ENCODE assay signal across 17 mouse cellular contexts in genomic region chr15:96487066-96487698, GRCm38 (mm10). TPM values are rescaled to one million over a fixed set of nuclear protein-coding genes. Genes with fewer than 3 reads are reported as not detected.
DNase-seq lines count a peak whose midpoint lies in the region; ATAC-seq and TF ChIP-seq lines count a peak whose summit lies in the region.
"Had no signal": no experiment of that assay in that cellular context is flagged by ENCODE, and none has a peak within 500 bp of the region (broad histone marks: within the 10 kb centered on the region; RNA-seq: fewer than 3 reads in every experiment).

No protein-coding gene starts in this region.

- H3K9ac ChIP-seq in intestine, embryonic 15.5 days: no peak overlapping the region
- H3K9ac ChIP-seq in intestine, postnatal 0 days (ENCODE audit: low read depth, low read length): no peak overlapping the region
- peak overlapping the region; percentile 34; the same call in 1 of the 2 replicates for H3K9ac ChIP-seq in ES-Bruce4 (ENCODE audit: low read depth, poor library complexity, severe bottlenecking)
- H3K9ac ChIP-seq: hindbrain, embryonic 13.5 days; limb, embryonic 12.5 days had no signal

- DNase-seq in embryo, embryonic 11 days: peak; percentile 22
- no peak for DNase-seq in embryo, embryonic 10 days (ENCODE audit: low spot score)
- DNase-seq in liver: peak; percentile 21
- DNase-seq in testis, postnatal 10 days (ENCODE audit: low spot score): no peak
- no peak for DNase-seq in adrenal gland, adult 8-10 months
- DNase-seq: cerebellum, postnatal 10 days; kidney, adult 2 months; thymus, postnatal 25 days had no signal

- H3K4me1 ChIP-seq in intestine, embryonic 15.5 days (replicated peaks): peaks cover 12% of the 10 kb centered on the region
- no peaks in the 10 kb centered on the region for H3K4me1 ChIP-seq in intestine, postnatal 0 days (replicated peaks; ENCODE audit: control insufficient read depth, insufficient read depth, low read length)
- H3K4me1 ChIP-seq in ES-Bruce4 (ENCODE audit: control insufficient read depth, insufficient read depth, low read length): peaks cover 5% of the 10 kb centered on the region

- TF ChIP-seq CTCF in intestine, postnatal 0 days (IDR thresholded peaks at IDR 0.05; ENCODE audit: low read depth): no peak
- no peak for TF ChIP-seq CTCF in ES-Bruce4 (IDR thresholded peaks at IDR 0.05; ENCODE audit: low read depth, low read length)

- H3K9me3 ChIP-seq in intestine, embryonic 15.5 days: no peaks in the 10 kb centered on the region
- no peaks in the 10 kb centered on the region for H3K9me3 ChIP-seq in intestine, postnatal 0 days (ENCODE audit: control insufficient read depth)
- no peaks in the 10 kb centered on the region for H3K9me3 ChIP-seq in ES-Bruce4 (replicated peaks; ENCODE audit: control insufficient read depth, insufficient read depth, low read length, poor library complexity, severe bottlenecking)
- H3K9me3 ChIP-seq: forebrain, embryonic 10.5 days; hindbrain, embryonic 13.5 days; limb, embryonic 12.5 days had no signal

- 47% methylated on average over 12 of the region's 12 CpGs for WGBS in intestine, embryonic 15.5 days
- WGBS in intestine, postnatal 0 days: 55% methylated on average over 12 of the region's 12 CpGs

- 0 out of 2 replicates have a peak overlapping the region, but pooled peaks have one; percentile 5 for H3K4me2 ChIP-seq in intestine, embryonic 15.5 days (replicated peaks)
- H3K4me2 ChIP-seq in intestine, postnatal 0 days (replicated peaks; ENCODE audit: low read depth): no peak overlapping the region
- H3K4me2 ChIP-seq: hindbrain, embryonic 13.5 days; limb, embryonic 12.5 days had no signal

- no peaks in the 10 kb centered on the region for H3K27me3 ChIP-seq in intestine, embryonic 15.5 days (replicated peaks)
- no peaks in the 10 kb centered on the region for H3K27me3 ChIP-seq in intestine, postnatal 0 days (replicated peaks; ENCODE audit: control insufficient read depth, insufficient read depth, low read length)
- H3K27me3 ChIP-seq in ES-Bruce4 (ENCODE audit: control insufficient read depth, insufficient read depth, low read length, poor library complexity, severe bottlenecking): no peaks in the 10 kb centered on the region
- H3K27me3 ChIP-seq: CH12.LX; hindbrain, embryonic 13.5 days; limb, embryonic 12.5 days; megakaryocyte, embryonic 14.5 days; Patski had no signal

- no peak overlapping the region for H3K27ac ChIP-seq in intestine, embryonic 15.5 days
- no peak overlapping the region for H3K27ac ChIP-seq in intestine, postnatal 0 days (ENCODE audit: low read depth, low read length)
- H3K27ac ChIP-seq in ES-Bruce4 (ENCODE audit: insufficient read depth, low read length): peak overlapping the region; percentile 55; the same call in 1 of the 2 replicates
- H3K27ac ChIP-seq: forebrain, embryonic 10.5 days; hindbrain, embryonic 13.5 days; limb, embryonic 12.5 days had no signal

- 0 out of 2 replicates have a peak, but pooled peaks have one; percentile 41 for TF ChIP-seq EP300 in ES-Bruce4 (IDR thresholded peaks at IDR 0.05; ENCODE audit: insufficient read depth, low read depth, low read length)

- peak; percentile 90 for TF ChIP-seq POLR2A in ES-Bruce4 (IDR thresholded peaks at IDR 0.05; ENCODE audit: insufficient read depth, low read length)

- ATAC-seq in intestine, embryonic 15.5 days: 0 out of 2 replicates have a peak, but pooled peaks have one; percentile 32
- ATAC-seq in intestine, postnatal 0 days: no peak
- ATAC-seq: Patski had no signal

- no peak overlapping the region for H3K4me3 ChIP-seq in intestine, embryonic 15.5 days (replicated peaks)
- H3K4me3 ChIP-seq in intestine, postnatal 0 days (ENCODE audit: low read depth, low read length): no peak overlapping the region
- H3K4me3 ChIP-seq in ES-Bruce4 (ENCODE audit: low read depth, low read length): no peak overlapping the region
- H3K4me3 ChIP-seq: forebrain, embryonic 10.5 days; hindbrain, embryonic 13.5 days; limb, embryonic 12.5 days; megakaryocyte, embryonic 14.5 days had no signal

- H3K36me3 ChIP-seq in intestine, embryonic 15.5 days: no peaks in the 10 kb centered on the region
- no peaks in the 10 kb centered on the region for H3K36me3 ChIP-seq in intestine, postnatal 0 days (ENCODE audit: control insufficient read depth, insufficient read depth)
- H3K36me3 ChIP-seq in ES-Bruce4 (ENCODE audit: control insufficient read depth, insufficient read depth, low read length, poor library complexity, severe bottlenecking): no peaks in the 10 kb centered on the region
- H3K36me3 ChIP-seq: forebrain, embryonic 10.5 days; hindbrain, embryonic 13.5 days; limb, embryonic 12.5 days had no signal

RNA-seq across cellular contexts. Expression of gene Scaf11, which starts 26.5 kb away (rescaled TPM):
- polyA plus RNA-seq in intestine, embryonic 15.5 days (2015; fragmentation: Nextera tagmentation; extraction: Ambion mirVana): 89.8 and 102 TPM in 2 replicates
- 47.8 and 57.4 TPM in 2 replicates for polyA plus RNA-seq in intestine, postnatal 0 days (2015; fragmentation: Nextera tagmentation; extraction: Ambion mirVana)
- polyA plus RNA-seq in ES-Bruce4 (2011; ENCODE audit: insufficient read depth, insufficient read length, low read depth, missing spikeins): 141 and 152 TPM in 2 replicates
- 10 to 100 TPM; 74.8 to 92.4 (median 80.0) TPM for total RNA-seq in adrenal gland, adult 8-10 months (2022)

Comparison
In these comparisons a context has a peak if more than half of its experiments do, and no peak if none do; other contexts are left out.
1. DNase-seq: peak in embryo, embryonic 11 days (single experiment) and liver (single experiment); none in embryo, embryonic 10 days (single experiment), testis, postnatal 10 days (single experiment) and adrenal gland, adult 8-10 months (single experiment).